12 mouse cellular contexts compared by ENCODE assay signal in genomic region chr5:13636237-13636636, GRCm38 (mm10).
"Had no signal": no experiment of that assay in that cellular context is flagged by ENCODE, and none has a peak within 500 bp of the region (broad histone marks: within the 10 kb centered on the region; RNA-seq: fewer than 3 reads in every experiment).

No protein-coding gene starts in this region.

- H3K9me3 ChIP-seq: midbrain, embryonic 10.5 days; neural tube, embryonic 15.5 days had no signal

- H3K4me2 ChIP-seq: neural tube, embryonic 15.5 days had no signal

- H3K9ac ChIP-seq: liver, embryonic 14.5 days; neural tube, embryonic 15.5 days had no signal

- H3K36me3 ChIP-seq: midbrain, embryonic 10.5 days; neural tube, embryonic 15.5 days had no signal

- H3K4me1 ChIP-seq: midbrain, embryonic 10.5 days; neural tube, embryonic 15.5 days had no signal

- DNase-seq: kidney, postnatal 25 days; lung, adult 18-20 months; lung, postnatal 4 days; midbrain, embryonic 14.5 days; thymus, postnatal 4 days had no signal

- H3K4me3 ChIP-seq: left cerebral cortex, adult 2 months; midbrain, embryonic 10.5 days; myocyte; neural tube, embryonic 15.5 days had no signal

- ATAC-seq: lung, postnatal 0 days had no signal

- H3K27me3 ChIP-seq: neural tube, embryonic 15.5 days had no signal

- H3K27ac ChIP-seq: left cerebral cortex, adult 2 months; liver, embryonic 14.5 days; midbrain, embryonic 10.5 days; neural tube, embryonic 15.5 days; stomach, postnatal 0 days had no signal
